Mouse (Mus musculus): ENCODE measurements around the gene Lmbr1. TPM values are rescaled to one million over a fixed set of nuclear protein-coding genes. Genes with fewer than 3 reads are reported as not detected.

The Lmbr1 gene
- 1.0 and 1.5 TPM in 2 replicates for polyA plus RNA-seq (2012; rRNA removed; ENCODE audit: low replicate concordance)

DNA sequence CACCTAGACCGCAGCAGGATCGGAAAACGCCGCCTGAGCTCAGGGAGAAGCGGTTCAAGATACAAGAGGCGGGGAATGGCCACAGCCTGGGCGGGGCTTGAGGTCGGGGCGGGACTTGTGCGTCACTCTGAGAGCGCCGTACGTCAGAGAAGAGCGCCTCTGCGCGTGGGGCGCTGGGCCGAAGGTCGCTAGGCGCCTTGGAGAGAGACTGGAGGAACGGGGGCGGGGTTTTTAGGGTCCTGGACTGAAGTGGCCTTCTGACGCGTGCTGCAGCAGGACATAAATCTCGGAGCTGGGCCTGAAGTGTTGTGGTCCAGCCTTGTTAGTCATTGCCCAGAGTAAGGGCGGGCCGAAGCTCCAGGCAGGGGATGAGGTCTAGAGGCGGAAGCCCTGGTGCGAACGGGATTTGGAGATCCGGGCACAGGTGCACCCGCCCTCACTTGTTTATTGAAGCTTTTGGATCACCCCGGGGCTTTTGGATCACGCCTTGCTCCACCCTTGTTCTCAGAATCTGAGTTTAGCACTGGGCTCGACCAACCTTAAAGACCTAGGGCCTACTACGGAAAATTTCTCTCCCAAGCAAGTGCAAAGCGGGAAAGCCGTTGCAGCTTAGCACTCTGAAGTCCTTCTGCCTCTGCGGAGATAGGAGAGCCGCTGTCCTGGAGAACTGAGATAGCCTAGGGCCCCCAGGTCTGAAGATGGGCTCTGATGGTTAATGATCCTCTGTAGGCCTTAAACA lies at the start of gene Lmbr1:
Lmbr1 (minus strand) TSS at position 93 of the 739 bp plus-strand sequence.

DNA sequence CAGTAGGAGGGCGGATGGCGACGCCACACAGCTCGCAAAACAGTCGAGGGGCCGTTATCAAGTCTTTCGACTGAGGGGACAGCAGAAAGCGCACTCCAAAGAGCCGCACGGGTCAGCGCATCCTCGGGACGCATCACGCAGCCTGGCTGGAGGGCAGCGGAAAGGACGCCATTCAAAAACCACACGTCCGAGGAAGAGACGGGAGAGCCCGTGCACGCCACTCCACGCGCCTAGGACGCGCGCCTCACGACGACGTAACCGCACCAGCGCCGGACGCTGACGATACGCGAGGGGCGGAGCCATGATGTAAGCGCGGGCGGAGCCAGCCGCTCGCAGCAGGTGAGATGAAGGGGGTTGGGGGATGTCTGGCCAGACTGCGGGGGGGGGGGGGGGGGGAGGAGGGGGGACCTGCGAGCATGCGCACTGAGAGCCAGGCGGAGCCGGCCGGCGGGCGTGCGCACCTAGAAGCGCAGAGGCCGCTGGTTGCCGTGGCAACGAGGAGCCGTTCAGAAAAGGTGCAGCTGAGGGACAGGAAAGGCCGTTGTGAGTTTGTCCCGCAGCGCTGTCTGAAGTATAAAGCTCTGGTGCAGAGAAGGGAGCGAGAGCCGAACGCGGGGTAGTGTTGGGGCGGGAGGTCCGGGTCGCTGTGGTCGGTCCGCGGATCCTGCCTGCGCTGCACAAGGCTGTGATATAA lies 182.5 kb downstream of the Lmbr1 start, which contains the start of gene Rnf32:
Rnf32 (plus strand) TSS at position 423 of the 694 bp plus-strand sequence.

Other genes starting within 250 kb of the Lmbr1 start
- 3.4 and 4.6 TPM in 2 replicates for gene Rnf32, start 182.4 kb downstream of the Lmbr1 start, polyA plus RNA-seq (2012; rRNA removed; ENCODE audit: low replicate concordance)
- 0.77 and 1.3 TPM in 2 replicates for gene Nom1, start 56.3 kb upstream of the Lmbr1 start, polyA plus RNA-seq (2012; rRNA removed; ENCODE audit: low replicate concordance)
- gene Mnx1, start 100.1 kb upstream of the Lmbr1 start, polyA plus RNA-seq (2012; rRNA removed; ENCODE audit: low replicate concordance): 1.5 and 2.7 TPM in 2 replicates
- 4.5 TPM in 2 replicates for gene Ube3c, start 190.9 kb upstream of the Lmbr1 start, polyA plus RNA-seq (2012; rRNA removed; ENCODE audit: low replicate concordance)

Measured in duodenum, adult 2 months (tissue).